Mouse (Mus musculus): ENCODE results near the gene Spg11. TPM values are rescaled to one million over a fixed set of nuclear protein-coding genes. Genes with fewer than 3 reads are reported as not detected.

Spg11 gene
- polyA plus RNA-seq, 1 experiment from 2014 or later, result 4.7 TPM

DNA sequence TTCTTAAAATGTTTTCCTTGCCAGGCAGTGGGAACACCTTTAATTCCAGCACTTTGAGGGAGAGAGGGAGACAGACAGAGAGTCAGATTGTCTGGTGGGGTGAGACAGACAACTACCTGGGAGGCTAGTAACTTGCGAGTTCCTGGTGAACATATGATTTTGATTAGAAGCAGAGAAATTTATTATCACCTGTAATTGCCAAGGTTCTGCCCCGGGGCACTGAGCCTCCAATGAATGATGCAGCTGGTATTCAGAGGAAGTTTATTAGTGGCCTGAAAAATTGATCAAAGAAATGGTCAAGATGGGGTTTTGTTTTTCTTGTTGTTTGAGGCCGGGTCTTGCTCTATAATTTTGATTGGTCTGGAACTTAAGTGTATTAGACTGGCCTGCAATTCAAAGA lies 109.4 kb downstream of the Spg11 start:
- no peaks in the 10 kb centered on the region for H3K4me1 ChIP-seq
- 93% methylated on average over 3 of the region's 3 CpGs for WGBS
- H3K9me3 ChIP-seq, result no peaks in the 10 kb centered on the region
- no peak overlapping the region for H3K4me3 ChIP-seq
- no peak overlapping the region for H3K4me2 ChIP-seq
- ATAC-seq (ENCODE audit: extremely low read depth, insufficient number of reproducible peaks, low FRiP score, low TSS enrichment), result no peak
- H3K9ac ChIP-seq, result no peak overlapping the region
- no peak overlapping the region for H3K27ac ChIP-seq (replicated peaks)
- peaks cover 67% of the 10 kb centered on the region for H3K36me3 ChIP-seq
- H3K27me3 ChIP-seq (replicated peaks), result no peaks in the 10 kb centered on the region

Small RNA genes lying within 50 kb of the gene (microRNA-seq; reads per million reads assigned to microRNA genes)
- not detected for gene Gm47314

Other genes with a start within 250 kb of the Spg11 start
- 32.7 and 33.7 TPM in 2 replicates for gene Ctdspl2, start 162.4 kb downstream of the Spg11 start, polyA plus RNA-seq (2015; fragmentation: Nextera tagmentation; extraction: Ambion mirVana)
- 0.08 and 0.09 TPM in 2 replicates for gene Mageb3, start 162.3 kb downstream of the Spg11 start, polyA plus RNA-seq (2015; fragmentation: Nextera tagmentation; extraction: Ambion mirVana)
- gene Eif3j1, start 89.8 kb downstream of the Spg11 start, polyA plus RNA-seq (2015; fragmentation: Nextera tagmentation; extraction: Ambion mirVana), result 10.2 and 11.4 TPM in 2 replicates
- 268 and 284 TPM in 2 replicates for gene B2m, start 29.3 kb upstream of the Spg11 start, polyA plus RNA-seq (2015; fragmentation: Nextera tagmentation; extraction: Ambion mirVana)
- gene Trim69, start 42.3 kb upstream of the Spg11 start, polyA plus RNA-seq (2015; fragmentation: Nextera tagmentation; extraction: Ambion mirVana), result 0.14 TPM in 1 of 2 replicates, not detected in the other
- not detected in 2 replicates for gene Patl2, start 67.8 kb upstream of the Spg11 start, polyA plus RNA-seq (2015; fragmentation: Nextera tagmentation; extraction: Ambion mirVana)
- gene Terb2, start 67.9 kb upstream of the Spg11 start, polyA plus RNA-seq (2015; fragmentation: Nextera tagmentation; extraction: Ambion mirVana), result not detected in 2 replicates
- 51.3 and 58.6 TPM in 2 replicates for gene Sord, start 116.4 kb upstream of the Spg11 start, polyA plus RNA-seq (2015; fragmentation: Nextera tagmentation; extraction: Ambion mirVana)
- 0.06 and 0.17 TPM in 2 replicates for gene Duox2, start 180.1 kb upstream of the Spg11 start, polyA plus RNA-seq (2015; fragmentation: Nextera tagmentation; extraction: Ambion mirVana)
- gene Duoxa2, start 180.5 kb upstream of the Spg11 start, polyA plus RNA-seq (2015; fragmentation: Nextera tagmentation; extraction: Ambion mirVana), result not detected in 2 replicates
- 0.09 TPM in 1 of 2 replicates, not detected in the other for gene Duoxa1, start 195.3 kb upstream of the Spg11 start, polyA plus RNA-seq (2015; fragmentation: Nextera tagmentation; extraction: Ambion mirVana)
- 0.03 TPM in 1 of 2 replicates, not detected in the other for gene Duox1, start 197.3 kb upstream of the Spg11 start, polyA plus RNA-seq (2015; fragmentation: Nextera tagmentation; extraction: Ambion mirVana)

Data from heart, embryonic 13.5 days (tissue).